Mouse (Mus musculus): ENCODE measurements around the gene Dnah3. TPM values are rescaled to one million over a fixed set of nuclear protein-coding genes. Genes with fewer than 3 reads are reported as not detected.

Gene Dnah3
- polyA plus RNA-seq, 1 experiment from 2014 or later, result 0.12 TPM

GRCm38 (mm10) chr7:120109676-120110075 lies 14.6 kb upstream of the Dnah3 start:
- no peaks in the 10 kb centered on the region for H3K27me3 ChIP-seq (ENCODE audit: control insufficient read depth, insufficient read depth, low read length)
- no peak overlapping the region for H3K4me3 ChIP-seq (ENCODE audit: low read length)
- peaks cover 3% of the 10 kb centered on the region; the same call in 1 of the 2 replicates for H3K36me3 ChIP-seq (ENCODE audit: control insufficient read depth, insufficient read depth)
- no peaks in the 10 kb centered on the region for H3K9me3 ChIP-seq (replicated peaks; ENCODE audit: control insufficient read depth, low read length)
- H3K4me2 ChIP-seq (ENCODE audit: low read depth, low read length), result no peak overlapping the region
- H3K27ac ChIP-seq (ENCODE audit: low read length), result no peak overlapping the region
- no peak for ATAC-seq (replicated peaks; ENCODE audit: extremely low read depth, insufficient read depth, low FRiP score)
- WGBS, result 65% methylated on average over 5 of the region's 5 CpGs
- no peak overlapping the region for H3K9ac ChIP-seq (ENCODE audit: low read length)
- peaks cover 10% of the 10 kb centered on the region for H3K4me1 ChIP-seq (ENCODE audit: control insufficient read depth, insufficient read depth, low read length)

DNA sequence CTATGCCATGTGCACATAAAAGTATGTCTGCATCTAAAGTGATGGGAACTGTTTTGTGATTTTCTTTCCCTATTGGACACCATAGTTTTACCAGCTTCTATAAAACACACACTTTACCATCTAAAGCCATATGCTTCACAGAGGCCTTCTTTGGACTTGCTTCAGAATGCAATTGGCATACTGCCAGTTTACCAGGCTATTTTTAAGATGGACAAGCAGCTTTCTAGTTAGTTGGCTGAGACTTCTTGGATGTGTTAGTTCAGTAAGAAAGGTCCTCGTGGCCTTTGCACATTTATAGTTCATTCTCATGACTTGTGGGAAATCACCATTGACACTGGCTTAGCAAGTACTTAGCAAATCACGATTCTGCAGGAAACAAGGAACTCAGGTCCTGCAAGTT lies 11.3 kb upstream of the Dnah3 start:
- H3K36me3 ChIP-seq (ENCODE audit: control insufficient read depth, insufficient read depth), result peaks cover 3% of the 10 kb centered on the region; the same call in 1 of the 2 replicates
- no peak for ATAC-seq (replicated peaks; ENCODE audit: extremely low read depth, insufficient read depth, low FRiP score)
- no peak overlapping the region for H3K9ac ChIP-seq (ENCODE audit: low read length)
- no peak overlapping the region for H3K4me2 ChIP-seq (ENCODE audit: low read depth, low read length)
- H3K27ac ChIP-seq (ENCODE audit: low read length), result peak overlapping the region; percentile 51; the same call in 1 of the 2 replicates
- H3K9me3 ChIP-seq (replicated peaks; ENCODE audit: control insufficient read depth, low read length), result no peaks in the 10 kb centered on the region
- H3K4me1 ChIP-seq (ENCODE audit: control insufficient read depth, insufficient read depth, low read length), result peaks cover 15% of the 10 kb centered on the region
- no peak overlapping the region for H3K4me3 ChIP-seq (ENCODE audit: low read length)
- no peaks in the 10 kb centered on the region for H3K27me3 ChIP-seq (ENCODE audit: control insufficient read depth, insufficient read depth, low read length)
- 21% methylated on average over 2 of the region's 2 CpGs for WGBS

DNA sequence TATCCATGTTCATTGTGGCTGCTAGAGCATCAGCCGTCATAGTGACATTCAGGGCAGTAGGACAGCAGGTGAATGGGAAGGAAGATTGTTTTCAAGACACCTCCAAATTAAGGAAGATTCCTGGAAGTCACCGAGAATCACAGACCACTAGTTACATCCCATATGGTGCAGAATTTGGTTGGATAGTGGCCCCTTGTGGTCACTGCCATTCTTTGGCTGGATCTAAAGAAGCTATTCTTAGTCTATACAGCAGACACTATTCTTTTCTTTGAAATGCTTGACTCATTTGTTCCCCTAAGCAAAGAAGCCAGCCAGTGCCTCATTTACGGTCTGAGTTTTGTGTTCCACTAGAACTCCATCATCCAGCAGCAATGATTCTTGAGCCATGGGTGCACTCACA lies 9.9 kb upstream of the Dnah3 start:
- H3K4me1 ChIP-seq (ENCODE audit: control insufficient read depth, insufficient read depth, low read length), result peaks cover 15% of the 10 kb centered on the region
- ATAC-seq (replicated peaks; ENCODE audit: extremely low read depth, insufficient read depth, low FRiP score), result no peak
- H3K27ac ChIP-seq (ENCODE audit: low read length), result no peak overlapping the region
- no peaks in the 10 kb centered on the region for H3K27me3 ChIP-seq (ENCODE audit: control insufficient read depth, insufficient read depth, low read length)
- peaks cover 3% of the 10 kb centered on the region; the same call in 1 of the 2 replicates for H3K36me3 ChIP-seq (ENCODE audit: control insufficient read depth, insufficient read depth)
- no peak overlapping the region for H3K4me3 ChIP-seq (ENCODE audit: low read length)
- H3K9me3 ChIP-seq (replicated peaks; ENCODE audit: control insufficient read depth, low read length), result no peaks in the 10 kb centered on the region
- H3K4me2 ChIP-seq (ENCODE audit: low read depth, low read length), result no peak overlapping the region
- WGBS, result 54% methylated on average over 3 of the region's 3 CpGs
- H3K9ac ChIP-seq (ENCODE audit: low read length), result no peak overlapping the region

- H3K36me3 ChIP-seq (ENCODE audit: control insufficient read depth, insufficient read depth), result peaks cover 2% of the 10 kb centered on the region; the same call in 1 of the 2 replicates
- H3K9me3 ChIP-seq (replicated peaks; ENCODE audit: control insufficient read depth, low read length), result no peaks in the 10 kb centered on the region
- peak overlapping the region; percentile 89 for H3K4me3 ChIP-seq (ENCODE audit: low read length)
- ATAC-seq (replicated peaks; ENCODE audit: extremely low read depth, insufficient read depth, low FRiP score), result no peak; the same call in 1 of the 2 replicates
- H3K4me2 ChIP-seq (ENCODE audit: low read depth, low read length), result peak overlapping the region; percentile 98
- peak overlapping the region; percentile 72; the same call in 1 of the 2 replicates for H3K27ac ChIP-seq (ENCODE audit: low read length)
- H3K4me1 ChIP-seq (ENCODE audit: control insufficient read depth, insufficient read depth, low read length), result peaks cover 12% of the 10 kb centered on the region
- H3K9ac ChIP-seq (ENCODE audit: low read length), result peak overlapping the region; percentile 83
- 6% methylated on average over 25 of the region's 25 CpGs for WGBS
- no peaks in the 10 kb centered on the region for H3K27me3 ChIP-seq (ENCODE audit: control insufficient read depth, insufficient read depth, low read length)
Observed at GRCm38 (mm10) chr7:120103019-120103567, 8.0 kb upstream of the Dnah3 start.

- Histone ChIP-seq H3K27me3 (ENCODE audit: control insufficient read depth, insufficient read depth, low read length) (no peaks in the 10 kb centered on the region), H3K9me3 (replicated peaks; ENCODE audit: control insufficient read depth, low read length) (no peaks in the 10 kb centered on the region), H3K4me2 (ENCODE audit: low read depth, low read length) (peak within 1 kb of the TSS; percentile 98), H3K36me3 (ENCODE audit: control insufficient read depth, insufficient read depth) (no peaks in the 10 kb centered on the region), H3K4me3 (ENCODE audit: low read length) (peak within 1 kb of the TSS; percentile 89), H3K9ac (ENCODE audit: low read length) (peak within 1 kb of the TSS; percentile 83), H3K4me1 (ENCODE audit: control insufficient read depth, insufficient read depth, low read length) (peaks cover 12% of the 10 kb centered on the region), H3K27ac (ENCODE audit: low read length) (peak within 1 kb of the TSS; percentile 72)
- under 1% methylated on average over 42 of the region's 42 CpGs for WGBS
- ATAC-seq (replicated peaks; ENCODE audit: extremely low read depth, insufficient read depth, low FRiP score), result peak; percentile 90
Observed at GRCm38 (mm10) chr7:120102164-120102972, 7.3 kb upstream of the Dnah3 start, which contains the start of gene Tmem159. Gene Tmem159, plus strand, starts transcription at chr7:120102353.

- H3K9ac ChIP-seq (ENCODE audit: low read length), result no peak overlapping the region
- no peaks in the 10 kb centered on the region for H3K36me3 ChIP-seq (ENCODE audit: control insufficient read depth, insufficient read depth)
- no peak for ATAC-seq (replicated peaks; ENCODE audit: extremely low read depth, insufficient read depth, low FRiP score)
- no peaks in the 10 kb centered on the region for H3K27me3 ChIP-seq (ENCODE audit: control insufficient read depth, insufficient read depth, low read length)
- H3K4me2 ChIP-seq (ENCODE audit: low read depth, low read length), result no peak overlapping the region
- WGBS, result 23% methylated on average over 9 of the region's 9 CpGs
- H3K9me3 ChIP-seq (replicated peaks; ENCODE audit: control insufficient read depth, low read length), result no peaks in the 10 kb centered on the region
- H3K4me1 ChIP-seq (ENCODE audit: control insufficient read depth, insufficient read depth, low read length), result peaks cover 10% of the 10 kb centered on the region
- H3K4me3 ChIP-seq (ENCODE audit: low read length), result no peak overlapping the region
- H3K27ac ChIP-seq (ENCODE audit: low read length), result no peak overlapping the region
Observed at GRCm38 (mm10) chr7:120098403-120098802, 3.3 kb upstream of the Dnah3 start.

GRCm38 (mm10) chr7:120097845-120098244 lies 2.8 kb upstream of the Dnah3 start:
- peaks cover 6% of the 10 kb centered on the region for H3K4me1 ChIP-seq (ENCODE audit: control insufficient read depth, insufficient read depth, low read length)
- H3K4me3 ChIP-seq (ENCODE audit: low read length), result no peak overlapping the region
- H3K9ac ChIP-seq (ENCODE audit: low read length), result no peak overlapping the region
- H3K27ac ChIP-seq (ENCODE audit: low read length), result no peak overlapping the region
- peak; percentile 14; the same call in 1 of the 2 replicates for ATAC-seq (replicated peaks; ENCODE audit: extremely low read depth, insufficient read depth, low FRiP score)
- no peaks in the 10 kb centered on the region for H3K36me3 ChIP-seq (ENCODE audit: control insufficient read depth, insufficient read depth)
- no peaks in the 10 kb centered on the region for H3K9me3 ChIP-seq (replicated peaks; ENCODE audit: control insufficient read depth, low read length)
- H3K27me3 ChIP-seq (ENCODE audit: control insufficient read depth, insufficient read depth, low read length), result no peaks in the 10 kb centered on the region
- 9% methylated on average over 7 of the region's 7 CpGs for WGBS
- no peak overlapping the region for H3K4me2 ChIP-seq (ENCODE audit: low read depth, low read length)

DNA sequence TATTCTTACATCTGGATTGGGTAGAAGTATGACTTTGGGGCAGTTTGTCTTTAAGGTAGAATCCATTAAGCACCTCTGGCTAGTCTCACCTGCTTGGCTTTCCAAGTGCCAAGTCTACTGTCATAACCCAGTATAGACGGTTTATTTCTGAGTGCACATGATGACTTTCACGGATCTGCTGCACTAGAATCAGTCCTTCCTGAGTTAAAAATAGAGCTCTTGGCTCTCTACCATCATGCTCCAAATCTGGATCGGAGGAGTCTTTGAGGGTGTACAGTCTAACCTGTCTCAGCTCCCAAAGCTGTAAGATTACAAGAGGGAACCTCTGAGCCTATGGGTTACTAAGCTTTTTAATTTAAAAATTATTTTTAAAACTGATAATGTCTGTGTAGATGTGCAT lies 864 bp downstream of the Dnah3 start:
- 38% methylated on average over 3 of the region's 3 CpGs for WGBS
- H3K9ac ChIP-seq (ENCODE audit: low read length), result no peak overlapping the region
- H3K27me3 ChIP-seq (ENCODE audit: control insufficient read depth, insufficient read depth, low read length), result no peaks in the 10 kb centered on the region
- H3K4me1 ChIP-seq (ENCODE audit: control insufficient read depth, insufficient read depth, low read length), result peaks cover 6% of the 10 kb centered on the region
- H3K4me3 ChIP-seq (ENCODE audit: low read length), result no peak overlapping the region
- 0 out of 2 replicates have a peak, but pooled peaks have one; percentile 41 for ATAC-seq (replicated peaks; ENCODE audit: extremely low read depth, insufficient read depth, low FRiP score)
- no peaks in the 10 kb centered on the region for H3K9me3 ChIP-seq (replicated peaks; ENCODE audit: control insufficient read depth, low read length)
- no peaks in the 10 kb centered on the region for H3K36me3 ChIP-seq (ENCODE audit: control insufficient read depth, insufficient read depth)
- H3K27ac ChIP-seq (ENCODE audit: low read length), result no peak overlapping the region
- no peak overlapping the region for H3K4me2 ChIP-seq (ENCODE audit: low read depth, low read length)

DNA sequence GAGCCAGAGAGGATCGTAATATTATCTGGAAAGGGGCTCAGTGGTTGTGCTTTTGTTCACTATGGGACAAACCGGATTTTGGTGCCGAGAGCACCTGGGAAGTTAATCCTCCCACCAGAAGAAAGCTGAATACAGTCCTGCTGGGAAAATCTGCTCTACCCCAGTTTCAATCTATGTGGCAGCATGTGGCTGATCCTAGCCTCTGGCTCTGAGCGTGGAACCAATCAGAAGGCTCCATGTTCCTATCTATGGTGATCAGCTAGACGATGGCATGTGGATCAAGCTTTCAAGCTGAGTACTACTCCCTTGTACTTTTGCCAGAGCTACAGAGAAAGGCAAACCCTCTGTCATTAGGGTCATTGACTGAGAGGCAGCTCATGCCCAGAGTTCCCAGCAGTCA lies 2.0 kb downstream of the Dnah3 start:
- no peaks in the 10 kb centered on the region for H3K36me3 ChIP-seq (ENCODE audit: control insufficient read depth, insufficient read depth)

More for the DNA sequence above, 2.0 kb downstream of the Dnah3 start:
- ATAC-seq (replicated peaks; ENCODE audit: extremely low read depth, insufficient read depth, low FRiP score), result no peak
- Histone ChIP-seq H3K27ac (ENCODE audit: low read length) (no peak overlapping the region), H3K4me2 (ENCODE audit: low read depth, low read length) (no peak overlapping the region), H3K9me3 (replicated peaks; ENCODE audit: control insufficient read depth, low read length) (no peaks in the 10 kb centered on the region), H3K27me3 (ENCODE audit: control insufficient read depth, insufficient read depth, low read length) (no peaks in the 10 kb centered on the region), H3K4me1 (ENCODE audit: control insufficient read depth, insufficient read depth, low read length) (peaks cover 6% of the 10 kb centered on the region), H3K9ac (ENCODE audit: low read length) (no peak overlapping the region), H3K4me3 (ENCODE audit: low read length) (no peak overlapping the region)
- WGBS, result 48% methylated on average over 5 of the region's 5 CpGs
